Mouse (Mus musculus): ENCODE results near the gene Grhl3. TPM values are rescaled to one million over a fixed set of nuclear protein-coding genes. Genes with fewer than 3 reads are reported as not detected.

The Grhl3 gene
- polyA plus RNA-seq, 1 experiment from 2014 or later = 59.4 TPM

- Histone ChIP-seq H3K27me3 (no peaks in the 10 kb centered on the region), H3K9me3 (no peaks in the 10 kb centered on the region)
- 53% methylated on average over 1 of the region's 2 CpGs for WGBS
Measured at GRCm38 (mm10) chr4:135598998-135599397, 25.6 kb upstream of the Grhl3 start.

DNA sequence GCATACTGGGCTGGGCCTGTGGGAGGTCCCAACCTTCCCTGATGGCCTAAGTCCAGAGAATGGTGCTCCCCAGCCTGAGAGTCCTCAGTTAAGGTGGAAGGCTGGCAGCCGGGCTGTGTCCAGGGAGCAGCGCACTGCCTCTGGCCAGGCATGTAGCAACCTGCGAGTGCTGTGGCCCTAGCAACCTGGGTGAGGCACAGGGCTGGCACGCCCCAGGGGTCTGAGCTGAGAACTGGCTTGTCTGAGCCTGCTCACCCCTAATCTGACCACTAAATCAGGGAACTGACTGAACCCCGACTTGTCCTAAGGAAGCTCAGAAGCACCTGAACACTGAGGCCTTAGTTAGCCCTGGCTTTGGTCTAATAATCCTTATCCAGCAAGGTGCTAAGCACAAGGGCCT lies 24.1 kb upstream of the Grhl3 start:
- Histone ChIP-seq H3K27me3 (no peaks in the 10 kb centered on the region), H3K4me3 (no peak overlapping the region), H3K27ac (no peak overlapping the region; the same call in 1 of the 2 replicates), H3K9me3 (no peaks in the 10 kb centered on the region), H3K36me3 (no peaks in the 10 kb centered on the region), H3K9ac (no peak overlapping the region), H3K4me1 (peaks cover 15% of the 10 kb centered on the region), H3K4me2 (no peak overlapping the region)
- WGBS = 71% methylated on average over 5 of the region's 5 CpGs
- 0 out of 2 replicates have a peak, but pooled peaks have one; percentile 20 for ATAC-seq (ENCODE audit: insufficient number of reproducible peaks, low FRiP score, low TSS enrichment, low read depth)

More at GRCm38 (mm10) chr4:135598998-135599397, 25.6 kb upstream of the Grhl3 start:
- H3K4me2 ChIP-seq = no peak overlapping the region
- no peak overlapping the region for H3K9ac ChIP-seq
- peaks cover 15% of the 10 kb centered on the region for H3K4me1 ChIP-seq
- no peak overlapping the region for H3K27ac ChIP-seq
- no peak for ATAC-seq (ENCODE audit: insufficient number of reproducible peaks, low FRiP score, low TSS enrichment, low read depth)
- no peak overlapping the region for H3K4me3 ChIP-seq
- no peaks in the 10 kb centered on the region for H3K36me3 ChIP-seq

- Histone ChIP-seq H3K36me3 (no peaks in the 10 kb centered on the region), H3K4me2 (no peak overlapping the region), H3K9ac (no peak overlapping the region), H3K9me3 (no peaks in the 10 kb centered on the region), H3K27me3 (no peaks in the 10 kb centered on the region), H3K4me3 (no peak overlapping the region), H3K4me1 (peaks cover 23% of the 10 kb centered on the region), H3K27ac (peak overlapping the region; percentile 64)
- 33% methylated on average over 5 of the region's 5 CpGs for WGBS
- 0 out of 2 replicates have a peak, but pooled peaks have one; percentile 53 for ATAC-seq (ENCODE audit: insufficient number of reproducible peaks, low FRiP score, low TSS enrichment, low read depth)
Measured at GRCm38 (mm10) chr4:135595943-135596342, 22.5 kb upstream of the Grhl3 start.

DNA sequence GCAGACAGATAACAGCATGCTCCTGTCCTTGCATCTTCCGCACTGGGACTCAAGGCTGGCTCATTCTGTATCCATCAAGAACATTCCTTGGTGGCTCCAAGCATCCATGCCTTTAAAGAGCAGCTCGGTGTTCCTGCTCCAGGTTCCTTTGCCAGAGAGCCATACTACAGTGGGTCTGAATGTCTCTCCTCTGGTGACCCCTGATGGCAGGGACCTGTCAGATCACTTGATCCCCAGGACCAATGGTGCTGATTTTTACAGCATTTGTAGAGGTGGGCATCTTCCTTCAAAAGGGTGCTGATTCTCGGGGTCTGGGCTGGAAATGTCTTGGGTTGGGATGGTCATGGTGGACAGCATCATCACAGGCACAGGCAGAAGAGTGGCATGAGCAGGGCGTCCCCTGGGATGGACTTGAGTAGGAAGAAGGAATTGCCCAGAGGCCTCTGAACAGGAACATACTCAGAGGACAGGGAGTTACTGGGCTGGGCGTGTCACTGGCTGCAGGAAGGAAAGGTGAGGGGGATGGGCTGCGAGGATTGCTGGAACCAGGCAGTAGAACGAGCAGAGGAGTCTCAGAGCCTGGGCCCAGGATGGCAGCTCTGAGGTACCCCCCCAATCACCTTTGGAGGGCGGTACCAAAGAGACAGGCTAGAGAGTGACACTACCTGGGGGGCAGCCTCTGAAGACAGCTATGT lies 18.3 kb upstream of the Grhl3 start:
- Histone ChIP-seq H3K4me3 (no peak overlapping the region), H3K4me2 (no peak overlapping the region), H3K9ac (no peak overlapping the region), H3K9me3 (no peaks in the 10 kb centered on the region), H3K27me3 (no peaks in the 10 kb centered on the region), H3K36me3 (no peaks in the 10 kb centered on the region), H3K4me1 (peaks cover 28% of the 10 kb centered on the region), H3K27ac (no peak overlapping the region)
- ATAC-seq (ENCODE audit: insufficient number of reproducible peaks, low FRiP score, low TSS enrichment, low read depth) = no peak
- 47% methylated on average over 8 of the region's 8 CpGs for WGBS

DNA sequence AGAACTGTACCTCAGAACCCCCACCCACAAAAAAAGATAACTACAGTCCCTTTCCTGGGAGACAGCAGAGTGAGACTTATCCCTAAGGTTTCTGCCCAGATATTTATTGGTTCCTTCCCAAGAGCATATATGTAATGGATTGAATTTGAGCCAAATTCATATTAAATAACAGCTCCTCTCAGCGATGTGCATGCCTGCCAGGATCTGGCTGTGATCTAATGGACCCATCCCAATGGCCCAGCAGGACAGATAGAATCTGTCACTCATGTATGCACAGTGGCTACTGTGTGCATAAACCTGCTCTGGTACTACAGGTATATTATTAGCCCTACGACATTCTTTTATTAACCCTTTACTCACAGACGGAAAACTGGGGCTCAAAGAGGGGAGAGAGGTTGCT lies 17.7 kb upstream of the Grhl3 start:
- H3K4me1 ChIP-seq = peaks cover 25% of the 10 kb centered on the region
- H3K9ac ChIP-seq = no peak overlapping the region
- ATAC-seq (ENCODE audit: insufficient number of reproducible peaks, low FRiP score, low TSS enrichment, low read depth) = no peak
- H3K4me2 ChIP-seq = no peak overlapping the region
- H3K27ac ChIP-seq = no peak overlapping the region
- H3K4me3 ChIP-seq = no peak overlapping the region
- H3K9me3 ChIP-seq = no peaks in the 10 kb centered on the region
- 41% methylated on average over 3 of the region's 3 CpGs for WGBS
- H3K27me3 ChIP-seq = no peaks in the 10 kb centered on the region
- no peaks in the 10 kb centered on the region for H3K36me3 ChIP-seq

GRCm38 (mm10) chr4:135584838-135585237 lies 11.4 kb upstream of the Grhl3 start:
- no peak overlapping the region for H3K4me2 ChIP-seq
- no peaks in the 10 kb centered on the region for H3K27me3 ChIP-seq
- peaks cover 14% of the 10 kb centered on the region; the same call in 1 of the 2 replicates for H3K4me1 ChIP-seq
- H3K9ac ChIP-seq = no peak overlapping the region
- H3K36me3 ChIP-seq = no peaks in the 10 kb centered on the region
- no peak for ATAC-seq (ENCODE audit: insufficient number of reproducible peaks, low FRiP score, low TSS enrichment, low read depth)
- H3K4me3 ChIP-seq = no peak overlapping the region
- H3K27ac ChIP-seq = no peak overlapping the region
- no peaks in the 10 kb centered on the region for H3K9me3 ChIP-seq
- 54% methylated on average over 4 of the region's 4 CpGs for WGBS

DNA sequence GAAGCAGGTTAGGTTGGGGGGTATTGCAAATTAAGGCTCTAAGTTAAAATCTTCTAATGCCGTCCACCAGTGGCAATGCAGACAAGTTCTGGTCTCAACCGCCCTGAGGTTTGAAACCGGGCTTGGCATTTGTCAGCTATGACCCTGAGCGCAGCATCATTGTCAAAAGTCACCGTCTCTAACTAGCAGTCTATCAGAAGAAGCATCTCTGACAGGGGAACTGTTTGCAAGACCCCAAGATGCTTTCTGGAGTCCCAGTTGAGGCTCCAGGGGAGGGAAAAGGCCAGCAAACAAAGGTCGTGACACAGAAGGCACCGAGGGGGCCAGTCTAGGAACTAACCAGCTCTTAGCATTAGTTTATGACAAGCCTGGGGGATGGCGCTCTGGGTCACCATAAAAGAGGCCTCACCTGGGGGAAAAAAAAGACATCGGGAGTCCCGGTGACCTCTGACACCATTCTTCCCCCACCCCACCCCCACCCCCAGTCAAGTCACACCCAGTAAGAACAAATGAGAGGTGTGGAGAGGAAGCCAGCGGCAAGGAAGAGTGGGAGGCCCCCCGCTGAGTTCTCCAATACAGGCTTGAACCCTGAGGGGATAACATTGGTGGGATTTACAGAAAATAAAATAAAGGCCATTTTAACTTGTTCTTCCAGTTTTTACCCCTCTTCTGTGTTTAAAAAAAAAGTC lies 7.9 kb upstream of the Grhl3 start:
- WGBS = 27% methylated on average over 12 of the region's 12 CpGs
- Histone ChIP-seq H3K9me3 (no peaks in the 10 kb centered on the region), H3K27ac (no peak overlapping the region), H3K36me3 (no peaks in the 10 kb centered on the region), H3K27me3 (no peaks in the 10 kb centered on the region), H3K9ac (no peak overlapping the region), H3K4me1 (peaks cover 6% of the 10 kb centered on the region; the same call in 1 of the 2 replicates), H3K4me3 (no peak overlapping the region), H3K4me2 (no peak overlapping the region)
- ATAC-seq (ENCODE audit: insufficient number of reproducible peaks, low FRiP score, low TSS enrichment, low read depth) = no peak

DNA sequence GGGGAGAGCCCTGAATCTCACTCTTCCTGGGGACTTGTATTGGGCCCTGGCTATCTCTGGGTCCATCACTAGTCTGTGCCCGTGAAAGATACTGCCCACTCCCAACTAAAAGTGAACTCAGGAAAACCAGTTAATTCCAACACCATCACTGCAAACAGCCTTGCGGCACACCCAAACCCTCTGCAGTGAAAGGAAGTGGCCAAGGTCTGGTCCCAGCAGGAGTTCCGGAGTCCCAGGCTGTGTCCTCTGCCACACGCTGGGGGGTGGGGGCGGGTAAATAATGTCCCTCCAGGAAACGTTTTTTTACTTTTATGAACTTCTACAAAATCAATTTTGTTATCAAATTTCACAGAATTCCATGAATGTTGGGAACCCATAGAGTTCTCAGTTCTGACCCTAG lies 6.3 kb upstream of the Grhl3 start:
- H3K36me3 ChIP-seq = no peaks in the 10 kb centered on the region
- no peak overlapping the region for H3K27ac ChIP-seq
- no peaks in the 10 kb centered on the region for H3K9me3 ChIP-seq
- H3K4me1 ChIP-seq = peaks cover 9% of the 10 kb centered on the region; the same call in 1 of the 2 replicates
- H3K4me3 ChIP-seq = no peak overlapping the region
- no peak overlapping the region for H3K4me2 ChIP-seq
- WGBS = 51% methylated on average over 6 of the region's 6 CpGs
- H3K9ac ChIP-seq = no peak overlapping the region
- ATAC-seq (ENCODE audit: insufficient number of reproducible peaks, low FRiP score, low TSS enrichment, low read depth) = no peak
- peaks cover 7% of the 10 kb centered on the region; the same call in 1 of the 2 replicates for H3K27me3 ChIP-seq

DNA sequence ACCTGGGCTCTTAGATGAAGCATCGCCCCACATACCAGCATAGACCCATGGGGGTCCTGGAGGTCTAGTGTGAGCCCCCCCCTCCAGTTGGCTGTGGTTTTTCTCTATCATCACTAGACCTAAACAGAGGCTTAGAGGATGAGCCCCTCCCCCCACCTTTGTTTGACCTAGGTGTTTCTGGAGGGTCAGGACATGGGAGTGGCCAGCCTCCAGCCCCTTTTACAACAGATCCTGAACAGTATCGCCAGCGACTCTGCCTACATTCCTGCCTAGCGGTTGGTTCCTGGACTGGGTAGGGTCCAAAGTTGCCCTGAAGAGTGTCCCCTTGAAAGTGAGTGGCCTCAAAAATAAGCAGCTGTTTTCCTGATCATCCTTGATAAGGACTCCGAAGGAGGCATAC lies 5.1 kb upstream of the Grhl3 start:
- H3K4me1 ChIP-seq = peaks cover 16% of the 10 kb centered on the region
- WGBS = 86% methylated on average over 5 of the region's 5 CpGs
- no peak for ATAC-seq (ENCODE audit: insufficient number of reproducible peaks, low FRiP score, low TSS enrichment, low read depth)
- H3K36me3 ChIP-seq = no peaks in the 10 kb centered on the region
- H3K4me3 ChIP-seq = no peak overlapping the region
- no peak overlapping the region for H3K9ac ChIP-seq
- H3K4me2 ChIP-seq = no peak overlapping the region
- no peaks in the 10 kb centered on the region for H3K9me3 ChIP-seq
- no peak overlapping the region for H3K27ac ChIP-seq
- peaks cover 17% of the 10 kb centered on the region for H3K27me3 ChIP-seq

- no peak overlapping the region for H3K9ac ChIP-seq
- H3K27me3 ChIP-seq = peaks cover 37% of the 10 kb centered on the region
- H3K36me3 ChIP-seq = no peaks in the 10 kb centered on the region
- no peak overlapping the region for H3K4me2 ChIP-seq
- H3K9me3 ChIP-seq = no peaks in the 10 kb centered on the region
- no peak overlapping the region for H3K27ac ChIP-seq
- 50% methylated on average over 15 of the region's 15 CpGs for WGBS
- ATAC-seq (ENCODE audit: insufficient number of reproducible peaks, low FRiP score, low TSS enrichment, low read depth) = no peak
- peaks cover 36% of the 10 kb centered on the region for H3K4me1 ChIP-seq
- H3K4me3 ChIP-seq = no peak overlapping the region
Measured at GRCm38 (mm10) chr4:135575365-135576140, 2.1 kb upstream of the Grhl3 start.

- 9% methylated on average over 8 of the region's 8 CpGs for WGBS
- Histone ChIP-seq H3K4me3 (peak overlapping the region; percentile 33), H3K27ac (peak overlapping the region; percentile 65; the same call in 1 of the 2 replicates), H3K36me3 (no peaks in the 10 kb centered on the region), H3K9me3 (no peaks in the 10 kb centered on the region), H3K9ac (no peak overlapping the region), H3K4me1 (peaks cover 67% of the 10 kb centered on the region), H3K27me3 (peaks cover 57% of the 10 kb centered on the region), H3K4me2 (peak overlapping the region; percentile 21)
- ATAC-seq (ENCODE audit: insufficient number of reproducible peaks, low FRiP score, low TSS enrichment, low read depth) = no peak
Measured at GRCm38 (mm10) chr4:135572276-135572675, 1.2 kb downstream of the Grhl3 start.
